Mouse (Mus musculus) spleen, adult 2 months (tissue): ENCODE measurements around the gene Hectd3.

Experiments used
- CTCF ChIP-seq: fragments of 200-500 bp; IDR thresholded peaks from 2 replicates; pipeline ENCODE4 v1.5.1; 2011; ENCODE audit warnings: mild to moderate bottlenecking, inconsistent platforms; ENCODE audit not compliant: insufficient read depth, insufficient read length, insufficient replicate concordance; ENCODE audit errors: extremely low read depth
- POLR2A ChIP-seq: fragments of 200-500 bp; IDR thresholded peaks from 2 replicates; pipeline ENCODE4 v1.6.1; 2011; ENCODE audit warnings: low read depth, low read length, inconsistent platforms

DNA sequence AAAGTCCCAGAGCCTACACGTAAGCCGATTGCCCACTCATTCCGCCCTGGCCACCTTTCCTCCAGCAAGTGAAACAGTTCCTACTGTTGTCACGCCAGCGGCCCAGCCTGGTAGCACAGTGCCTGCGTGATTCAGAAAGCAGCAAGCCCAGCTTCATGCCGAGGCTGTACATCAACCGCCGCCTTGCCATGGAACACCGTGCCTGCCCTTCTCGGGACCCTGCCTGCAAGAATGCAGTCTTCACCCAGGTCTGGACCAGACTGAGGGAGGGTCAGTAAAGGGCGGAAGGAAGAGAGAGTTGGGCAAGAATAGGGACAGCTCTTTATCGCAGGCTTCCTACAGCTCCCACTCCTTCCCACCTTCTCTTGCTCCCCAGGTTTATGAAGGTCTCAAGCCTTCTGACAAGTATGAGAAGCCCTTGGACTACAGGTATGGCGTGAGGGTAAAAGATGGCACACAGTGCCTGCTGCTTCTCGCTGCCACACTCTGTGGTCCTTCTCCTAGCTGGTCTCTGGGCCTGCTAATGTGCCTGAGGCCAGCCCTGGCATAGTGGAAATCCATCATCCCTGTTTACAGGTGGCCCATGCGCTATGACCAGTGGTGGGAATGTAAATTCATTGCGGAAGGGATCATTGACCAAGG lies 4.5 kb downstream of the Hectd3 start:
- no peak for TF ChIP-seq CTCF
- TF ChIP-seq POLR2A: no peak
